In the genomic region with DNA sequence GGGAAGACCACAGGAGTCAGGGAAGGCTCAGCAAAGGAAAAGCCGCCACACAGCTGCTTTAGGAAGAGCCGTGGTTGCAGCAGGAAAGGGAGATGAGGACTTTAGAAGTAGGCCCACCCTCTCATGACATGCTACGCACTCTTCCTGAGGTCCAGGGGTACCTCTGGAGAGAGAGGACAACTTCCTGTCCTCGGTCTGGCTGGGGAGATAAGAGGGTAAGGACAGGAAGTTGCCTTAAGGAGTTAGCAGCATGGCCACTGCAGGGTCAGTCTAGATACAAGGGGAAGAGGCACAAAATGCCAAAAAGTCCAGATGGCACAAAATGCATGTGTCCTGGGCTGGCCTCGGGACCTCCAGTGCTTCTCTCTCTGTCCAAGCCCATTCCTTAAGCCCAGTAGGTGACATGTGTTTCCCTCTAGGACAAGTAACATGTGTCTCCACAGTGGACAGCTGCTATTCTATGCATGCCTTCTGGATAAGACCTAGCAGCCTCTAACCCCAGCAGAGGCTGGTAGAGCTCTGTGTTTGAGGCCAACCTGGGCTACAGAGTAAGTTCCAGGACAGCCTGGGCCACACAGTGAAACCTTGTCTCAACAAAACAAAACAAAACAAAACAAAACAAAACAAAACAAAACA, we compare ENCODE assay signal across 12 mouse cellular contexts. TPM values are rescaled to one million over a fixed set of nuclear protein-coding genes. Genes with fewer than 3 reads are reported as not detected.
DNase-seq lines count a peak whose midpoint lies in the region; ATAC-seq and TF ChIP-seq lines count a peak whose summit lies in the region.
"Had no signal": no experiment of that assay in that cellular context is flagged by ENCODE, and none has a peak within 500 bp of the region (broad histone marks: within the 10 kb centered on the region; RNA-seq: fewer than 3 reads in every experiment).

No protein-coding gene starts in this region.

- 0 out of 2 replicates have a peak, but pooled peaks have one; percentile 12 for ATAC-seq in lung, embryonic 14.5 days (ENCODE audit: insufficient read depth)
- peak; percentile 18; the same call in 1 of the 2 replicates for ATAC-seq in heart, embryonic 14.5 days (ENCODE audit: insufficient number of reproducible peaks, insufficient read depth, low FRiP score, low read depth)
- peak; percentile 51; the same call in 1 of the 2 replicates for ATAC-seq in liver, embryonic 16.5 days (ENCODE audit: low read depth)
- ATAC-seq: hindbrain, embryonic 16.5 days had no signal

- peak; percentile 57 for DNase-seq in lung, embryonic 14.5 days
- DNase-seq in lung, adult 2 months, result no peak
- DNase-seq in layer of hippocampus, adult 18-20 months (ENCODE audit: low spot score in 2 of 2), result no peak
- no peak for DNase-seq in embryo, embryonic 11 days
- DNase-seq in cerebellum, adult 11-12 months, result no peak
- DNase-seq: cerebellum, adult 8-10 months; layer of hippocampus, postnatal 36 days; right cerebral cortex, postnatal 14 days had no signal

- 35% methylated on average over 5 of the region's 5 CpGs for WGBS in lung, embryonic 14.5 days
- WGBS in lung, adult 2 months, result 43% methylated on average over 5 of the region's 5 CpGs
- 48% methylated on average over 5 of the region's 5 CpGs for WGBS in heart, embryonic 14.5 days
- WGBS in liver, embryonic 16.5 days (ENCODE audit: insufficient replicate concordance), result 20% methylated on average over 5 of the region's 5 CpGs

- H3K4me2 ChIP-seq in lung, embryonic 14.5 days, result no peak overlapping the region
- H3K4me2 ChIP-seq in heart, embryonic 14.5 days (ENCODE audit: low read length), result no peak overlapping the region
- H3K4me2 ChIP-seq in liver, embryonic 16.5 days (ENCODE audit: low read depth, low read length), result no peak overlapping the region

- H3K9ac ChIP-seq in lung, embryonic 14.5 days, result no peak overlapping the region
- no peak overlapping the region for H3K9ac ChIP-seq in heart, embryonic 14.5 days (ENCODE audit: low read length)
- no peak overlapping the region for H3K9ac ChIP-seq in liver, embryonic 16.5 days (ENCODE audit: low read depth, low read length)

- no peak for TF ChIP-seq CTCF in lung, embryonic 14.5 days (IDR thresholded peaks at IDR 0.05; ENCODE audit: low read depth)
- TF ChIP-seq CTCF in lung, adult 2 months (IDR thresholded peaks at IDR 0.05; ENCODE audit: insufficient read depth, low read length), result no peak

- no peak for TF ChIP-seq POLR2A in lung, adult 2 months (IDR thresholded peaks at IDR 0.05; ENCODE audit: borderline replicate concordance, extremely low read depth, low read depth, low read length)

- H3K9me3 ChIP-seq in lung, embryonic 14.5 days (ENCODE audit: low read depth, low read length), result no peaks in the 10 kb centered on the region
- H3K9me3 ChIP-seq in heart, embryonic 14.5 days (ENCODE audit: control insufficient read depth, low read length), result no peaks in the 10 kb centered on the region
- H3K9me3 ChIP-seq in liver, embryonic 16.5 days (replicated peaks; ENCODE audit: control insufficient read depth, low read length), result no peaks in the 10 kb centered on the region

- H3K36me3 ChIP-seq in lung, embryonic 14.5 days (ENCODE audit: insufficient read depth), result no peaks in the 10 kb centered on the region
- H3K36me3 ChIP-seq in heart, embryonic 14.5 days (ENCODE audit: control insufficient read depth, insufficient read depth, low read length), result no peaks in the 10 kb centered on the region
- no peaks in the 10 kb centered on the region for H3K36me3 ChIP-seq in liver, embryonic 16.5 days (ENCODE audit: control insufficient read depth, insufficient read depth)

- no peak overlapping the region for H3K4me3 ChIP-seq in lung, embryonic 14.5 days (ENCODE audit: low read depth, low read length)
- H3K4me3 ChIP-seq in lung, adult 2 months (replicated peaks; ENCODE audit: extremely low read depth, low read depth, low read length), result no peak overlapping the region
- no peak overlapping the region for H3K4me3 ChIP-seq in heart, embryonic 14.5 days (ENCODE audit: control insufficient read depth in 1 of 2, insufficient read depth in 1 of 2, low read depth in 1 of 2, low read length in 2 of 2)
- H3K4me3 ChIP-seq in liver, embryonic 16.5 days (ENCODE audit: low read depth, low read length), result no peak overlapping the region

- peaks cover 9% of the 10 kb centered on the region for H3K27me3 ChIP-seq in lung, embryonic 14.5 days (ENCODE audit: insufficient read depth, low read length)
- H3K27me3 ChIP-seq in heart, embryonic 14.5 days (ENCODE audit: control insufficient read depth, insufficient read depth, low read length), result peaks cover 13% of the 10 kb centered on the region
- H3K27me3 ChIP-seq in liver, embryonic 16.5 days (ENCODE audit: control insufficient read depth, insufficient read depth, low read depth, low read length), result peaks cover 6% of the 10 kb centered on the region

- H3K4me1 ChIP-seq in lung, embryonic 14.5 days (ENCODE audit: insufficient read depth), result peaks cover 35% of the 10 kb centered on the region
- H3K4me1 ChIP-seq in lung, adult 2 months (ENCODE audit: control insufficient read depth, insufficient read depth, low read length), result peaks cover 55% of the 10 kb centered on the region
- peaks cover 27 to 39% of the 10 kb centered on the region in 2 experiments for H3K4me1 ChIP-seq in heart, embryonic 14.5 days (ENCODE audit: control insufficient read depth in 2 of 2, insufficient read depth in 2 of 2, low read length in 2 of 2)
- no peaks in the 10 kb centered on the region; the same call in none of the 2 replicates for H3K4me1 ChIP-seq in liver, embryonic 16.5 days (ENCODE audit: control insufficient read depth, low read depth, low read length)

- H3K27ac ChIP-seq in lung, embryonic 14.5 days (ENCODE audit: low read depth), result peak overlapping the region; percentile 46; the same call in 1 of the 2 replicates
- H3K27ac ChIP-seq in heart, embryonic 14.5 days (replicated peaks in 1 of 2; ENCODE audit: control insufficient read depth in 1 of 2, insufficient read depth in 1 of 2, low read depth in 2 of 2, low read length in 2 of 2), result 0 out of 4 replicates have a peak overlapping the region, but pooled peaks of 1 of the 2 experiments have one; percentile 31
- no peak overlapping the region for H3K27ac ChIP-seq in liver, embryonic 16.5 days (ENCODE audit: low read length)
- H3K27ac ChIP-seq: macrophage had no signal

RNA-seq across cellular contexts. Expression of a gene that starts 5.5 kb away (rescaled TPM):
- 7.4 and 7.6 TPM in 2 replicates for polyA plus RNA-seq in lung, embryonic 14.5 days (2014; fragmentation: Nextera tagmentation; extraction: Ambion mirVana)
- polyA plus RNA-seq in lung, adult 2 months (2012; rRNA removed), result 253 and 256 TPM in 2 replicates
- 2.6 and 2.9 TPM in 2 replicates for polyA plus RNA-seq in heart, embryonic 14.5 days (2014; fragmentation: Nextera tagmentation; extraction: Ambion mirVana)
- polyA plus RNA-seq in liver, embryonic 16.5 days (2015; fragmentation: Nextera tagmentation; extraction: Ambion mirVana), result 10.8 and 13.1 TPM in 2 replicates
- total RNA-seq in layer of hippocampus, adult 18-20 months (2021), result 1 to 10 TPM; 5.3 to 5.5 TPM

RNA-seq across cellular contexts. Expression of a gene that starts 43.4 kb away (rescaled TPM):
- 1.9 and 2.1 TPM in 2 replicates for polyA plus RNA-seq in lung, embryonic 14.5 days (2014; fragmentation: Nextera tagmentation; extraction: Ambion mirVana)
- 3.2 and 4.4 TPM in 2 replicates for polyA plus RNA-seq in lung, adult 2 months (2012; rRNA removed)
- 1.4 and 1.5 TPM in 2 replicates for polyA plus RNA-seq in heart, embryonic 14.5 days (2014; fragmentation: Nextera tagmentation; extraction: Ambion mirVana)
- polyA plus RNA-seq in liver, embryonic 16.5 days (2015; fragmentation: Nextera tagmentation; extraction: Ambion mirVana), result 5.5 and 6.6 TPM in 2 replicates
- total RNA-seq in layer of hippocampus, adult 18-20 months (2021), result under 1 TPM; 0.25 to 0.27 TPM

Comparison
In these comparisons a context has a peak if more than half of its experiments do, and no peak if none do; other contexts are left out.
1. RNA of a gene that starts 5.5 kb away (polyA plus RNA-seq): 253 to 256 TPM in lung, adult 2 months; 10.8 to 13.1 TPM in liver, embryonic 16.5 days, 7.4 to 7.6 TPM in lung, embryonic 14.5 days and 2.6 to 2.9 TPM in heart, embryonic 14.5 days; every median in the first group is over 10 times any median in the second.
2. Peak in every context shown above with its lines, with median percentiles within 50 percentile points of each other: ATAC-seq.